Mouse (Mus musculus): ENCODE results near the gene Fstl4.

DNA sequence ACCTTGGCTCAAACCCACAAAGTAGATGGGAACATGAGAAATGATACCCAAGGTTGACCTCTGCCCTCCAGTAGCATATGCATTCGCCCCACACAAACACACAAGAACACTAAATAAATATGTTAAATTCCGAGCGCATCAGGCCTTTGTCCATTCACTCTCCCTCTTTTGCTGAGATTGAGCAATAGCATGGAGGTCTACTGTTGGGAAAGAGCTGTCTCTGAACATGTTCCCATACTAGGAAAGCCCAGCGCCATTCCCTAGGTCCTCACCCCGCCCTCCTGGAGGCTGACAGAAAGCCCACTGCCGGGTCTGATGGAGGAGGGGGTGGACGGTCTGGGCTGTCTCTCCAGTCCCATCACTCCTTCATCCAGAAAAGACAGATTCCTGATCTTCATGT, 419.6 kb downstream of the Fstl4 start:
- TF ChIP-seq GATA1 (IDR thresholded peaks at IDR 0.05; ENCODE audit: borderline replicate concordance, low read length) (no peak), FLI1 (IDR thresholded peaks at IDR 0.05; ENCODE audit: low read length) (no peak)

Measured in megakaryocyte, embryonic 14.5 days (primary cell).